Mouse (Mus musculus) cortical plate, adult 2 months (tissue): ENCODE results near the gene Trim10. TPM values are rescaled to one million over a fixed set of nuclear protein-coding genes. Genes with fewer than 3 reads are reported as not detected.
"Not testable (repeated sequence)": the region's sequence is repeated elsewhere in the genome, so short reads cannot be mapped to it uniquely, and the experiment has no call there.

Source experiments
- H3K27ac ChIP-seq: fragments of 200-500 bp; 2 replicates; pipeline ENCODE4 v1.5.1; 2012; ENCODE audit warnings: low read length, control low read depth, inconsistent platforms; ENCODE audit not compliant: insufficient read depth
- H3K4me1 ChIP-seq: fragments of 200-500 bp; 2 replicates; pipeline ENCODE4 v1.6.1; 2011; ENCODE audit warnings: low read length; ENCODE audit not compliant: control insufficient read depth, insufficient read depth
- H3K4me3 ChIP-seq: fragments of 200-500 bp; 2 replicates; pipeline ENCODE4 v1.5.1; 2011; ENCODE audit warnings: mild to moderate bottlenecking, low read length, control low read depth; ENCODE audit not compliant: insufficient read depth
- CTCF ChIP-seq: fragments of 200-500 bp; IDR thresholded peaks from 2 replicates; pipeline ENCODE4 v1.5.1; 2011; ENCODE audit warnings: mild to moderate bottlenecking, control low read depth, low read length; ENCODE audit not compliant: insufficient read depth; ENCODE audit errors: extremely low read depth
- POLR2A ChIP-seq: fragments of 200-500 bp; IDR thresholded peaks from 2 replicates; pipeline ENCODE4 v1.6.1; 2011; ENCODE audit warnings: mild to moderate bottlenecking, low read length, control low read depth; ENCODE audit not compliant: insufficient read depth; ENCODE audit errors: extremely low read depth
- polyA plus RNA-seq: library from polyadenylated mRNA; depleted of rRNA; stranded (reverse); fragments of >200 nt; gene quantifications from 2 replicates; pipeline ENCODE4 v1.2.3, GENCODE M21; 2012; rRNA removed

Trim10 gene
- polyA plus RNA-seq, result not detected in 2 replicates

- no peak within 1 kb of the TSS for H3K4me3 ChIP-seq
- no peak within 1 kb of the TSS for H3K27ac ChIP-seq
- TF ChIP-seq POLR2A (no peak), CTCF (no peak)
Observed at GRCm38 (mm10) chr17:36869284-36869954, at the start of gene Trim10. Gene Trim10, plus strand, starts transcription at chr17:36869574.

GRCm38 (mm10) chr17:36824005-36824404, 45.4 kb upstream of the Trim10 start:
- Histone ChIP-seq H3K4me1 (no peaks in the 10 kb centered on the region), H3K4me3 (no peak overlapping the region), H3K27ac (no peak overlapping the region)
- TF ChIP-seq POLR2A, result no peak
- TF ChIP-seq CTCF, result peak; percentile 59

More at GRCm38 (mm10) chr17:36869284-36869954, at the start of gene Trim10:
- H3K4me1 ChIP-seq, result no peaks in the 10 kb centered on the region

GRCm38 (mm10) chr17:36825525-36825924, 43.8 kb upstream of the Trim10 start:
- TF ChIP-seq CTCF, result 0 out of 2 replicates have a peak, but pooled peaks have one; percentile 8
- no peak for TF ChIP-seq POLR2A
- H3K27ac ChIP-seq, result no peak overlapping the region
- no peaks in the 10 kb centered on the region for H3K4me1 ChIP-seq
- no peak overlapping the region for H3K4me3 ChIP-seq

DNA sequence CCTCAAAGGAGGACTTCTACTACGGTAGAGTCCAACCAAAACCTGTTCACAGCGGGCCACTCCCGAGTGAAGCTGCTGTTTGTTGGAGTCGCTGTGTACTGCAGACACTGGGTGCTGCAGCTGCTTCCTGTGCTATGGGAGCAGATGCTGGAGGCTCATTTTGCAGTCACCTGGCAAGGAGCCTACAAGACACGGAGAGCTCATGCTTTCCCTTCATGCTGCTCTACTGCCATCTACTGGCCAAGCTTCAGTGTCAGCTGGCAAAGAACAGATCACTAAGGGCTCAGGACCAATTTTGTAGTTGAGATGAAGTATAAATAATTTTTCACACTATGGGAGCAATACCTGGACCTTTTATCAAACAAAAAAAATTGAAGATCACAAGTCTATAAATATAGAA, 43.4 kb upstream of the Trim10 start:
- H3K4me1 ChIP-seq, H3K4me3 ChIP-seq, H3K27ac ChIP-seq: not testable (repeated sequence)
- TF ChIP-seq CTCF, result peak; percentile 59

GRCm38 (mm10) chr17:36828488-36828887, 40.9 kb upstream of the Trim10 start:
- no peak overlapping the region for H3K27ac ChIP-seq
- H3K4me3 ChIP-seq, result no peak overlapping the region
- TF ChIP-seq POLR2A (no peak), CTCF (no peak)
- H3K4me1 ChIP-seq, result no peaks in the 10 kb centered on the region

DNA sequence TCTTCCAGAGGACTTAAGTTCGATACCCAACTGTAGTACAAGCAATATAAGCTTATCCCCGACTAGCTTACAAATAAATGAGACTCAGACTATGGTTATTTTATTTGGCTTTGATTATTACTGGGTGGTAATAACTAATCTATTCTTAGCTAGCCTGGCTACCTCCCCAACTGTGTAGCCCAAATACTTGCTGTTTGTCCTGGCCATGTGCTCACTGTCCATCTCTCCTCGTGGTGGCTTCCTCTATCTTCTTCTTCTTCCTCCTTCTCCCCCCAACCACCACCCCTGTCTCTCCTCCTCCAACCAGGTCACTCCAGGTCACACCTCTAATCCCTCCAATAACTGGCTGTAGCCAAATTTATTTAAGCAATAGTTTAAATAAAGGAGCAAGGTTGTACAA, 38.9 kb upstream of the Trim10 start:
- no peak overlapping the region for H3K4me3 ChIP-seq
- TF ChIP-seq CTCF (no peak), POLR2A (no peak)
- H3K27ac ChIP-seq, result no peak overlapping the region
- no peaks in the 10 kb centered on the region for H3K4me1 ChIP-seq

- peaks cover 2% of the 10 kb centered on the region; the same call in 1 of the 2 replicates for H3K4me1 ChIP-seq
- H3K4me3 ChIP-seq, result no peak overlapping the region
- TF ChIP-seq POLR2A (no peak), CTCF (no peak)
- H3K27ac ChIP-seq, result no peak overlapping the region
Observed at GRCm38 (mm10) chr17:36832694-36833093, 36.7 kb upstream of the Trim10 start.

- H3K4me3 ChIP-seq, result no peak overlapping the region
- H3K4me1 ChIP-seq, result peaks cover 4% of the 10 kb centered on the region; the same call in 1 of the 2 replicates
- H3K27ac ChIP-seq, result peak overlapping the region; percentile 49; the same call in 1 of the 2 replicates
- no peak for TF ChIP-seq POLR2A
- no peak; the same call in 1 of the 2 replicates for TF ChIP-seq CTCF
Observed at GRCm38 (mm10) chr17:36835591-36836426, 33.6 kb upstream of the Trim10 start.

DNA sequence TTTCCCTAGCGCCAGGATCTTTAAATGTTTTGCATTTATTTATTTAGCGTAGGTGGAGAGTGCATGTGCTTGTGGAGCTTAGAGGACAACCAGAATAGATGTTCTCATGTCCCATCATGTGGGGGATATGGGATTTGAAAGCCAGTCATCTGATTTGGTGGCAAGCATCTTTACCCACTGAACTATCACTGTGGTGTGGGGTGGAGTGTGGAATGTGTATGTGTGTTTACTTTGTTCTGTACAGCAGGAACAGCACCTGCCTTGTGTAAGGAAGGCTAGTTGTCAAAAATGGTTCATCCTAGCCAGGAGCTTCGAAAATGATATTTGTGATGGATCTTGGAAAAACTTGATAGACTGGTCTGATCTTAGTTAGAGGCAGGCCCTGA, 33.0 kb upstream of the Trim10 start:
- Histone ChIP-seq H3K4me1 (peaks cover 4% of the 10 kb centered on the region; the same call in 1 of the 2 replicates), H3K27ac (peak overlapping the region; percentile 49), H3K4me3 (peak overlapping the region; percentile 71)
- no peak for TF ChIP-seq CTCF
- no peak for TF ChIP-seq POLR2A

- Histone ChIP-seq H3K27ac (peak within 1 kb of the TSS; percentile 88), H3K4me1 (peaks cover 4% of the 10 kb centered on the region; the same call in 1 of the 2 replicates), H3K4me3 (peak within 1 kb of the TSS; percentile 71)
- TF ChIP-seq POLR2A (peak; percentile 66; the same call in 1 of the 2 replicates), CTCF (no peak)
Observed at GRCm38 (mm10) chr17:36836874-36837647, 32.3 kb upstream of the Trim10 start, which contains the start of gene Trim26. Gene Trim26, plus strand, starts transcription at chr17:36837134.
